Mouse (Mus musculus) stomach, postnatal 0 days (tissue): ENCODE results near the gene Cox5a.

Experiments
- CTCF ChIP-seq: IDR thresholded peaks from 2 replicates; pipeline ENCODE4 v1.5.1; 2016; ENCODE audit warnings: antibody characterized with exemption, low read depth, mild to moderate bottlenecking, moderate library complexity
- EP300 ChIP-seq: optimal IDR thresholded peaks from 2 replicates; pipeline ENCODE3; 2016; ENCODE audit warnings: antibody characterized with exemption

DNA sequence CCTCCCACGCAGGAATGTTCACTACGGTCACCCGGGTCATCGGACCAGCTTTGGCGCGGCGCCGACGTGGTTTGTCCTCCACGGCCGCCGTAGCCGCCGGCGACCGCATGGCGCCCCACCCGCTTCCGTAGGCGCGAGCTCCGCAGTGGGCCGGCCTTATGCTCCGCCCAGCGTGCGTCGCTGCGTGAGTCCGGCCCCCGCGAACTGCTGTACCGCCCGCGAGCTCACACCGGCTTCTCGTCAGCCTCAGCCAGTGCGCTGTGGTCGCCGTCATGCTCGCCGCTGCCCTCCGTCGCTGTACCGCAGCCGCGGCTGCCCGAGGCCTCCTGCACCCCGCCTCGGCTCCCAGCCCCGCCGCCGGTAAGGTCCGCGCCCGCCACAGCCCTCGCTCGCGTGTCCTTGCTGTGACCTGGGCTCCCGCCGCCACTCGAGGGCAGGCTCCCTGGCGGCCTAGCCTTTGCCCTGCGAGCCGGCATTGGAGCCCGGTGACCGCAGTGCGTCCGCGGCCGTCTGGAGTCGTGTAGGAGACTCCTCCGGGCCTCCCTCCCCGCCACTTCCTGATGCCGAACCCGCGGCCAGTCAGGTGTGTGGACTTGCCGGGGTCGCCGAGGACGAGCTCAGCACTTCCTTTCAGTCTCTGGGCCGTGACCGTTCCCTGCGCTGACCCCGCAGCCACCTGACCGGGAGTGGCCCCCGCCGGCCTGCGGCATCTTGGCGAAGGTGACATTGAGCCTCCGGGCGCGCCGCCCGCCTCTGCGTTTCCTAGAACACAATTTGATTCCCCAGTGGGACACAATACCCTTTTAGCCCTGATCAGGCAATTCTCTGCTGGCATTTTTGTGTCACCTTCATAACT, at the start of gene Cox5a:
- TF ChIP-seq CTCF: no peak; the same call in 1 of the 2 replicates
- TF ChIP-seq EP300: peak; percentile 70
